Mouse (Mus musculus) urinary bladder, postnatal 4 days (tissue): ENCODE results near the gene Ccdc96.

Experiments
- DNase-seq, 2 experiments: peaks; one replicate each; pipeline ENCODE4 v3.0.0; 2021 to 2022; ENCODE audit warnings: low spot score in 2 of 2

Gene Ccdc96

DNA sequence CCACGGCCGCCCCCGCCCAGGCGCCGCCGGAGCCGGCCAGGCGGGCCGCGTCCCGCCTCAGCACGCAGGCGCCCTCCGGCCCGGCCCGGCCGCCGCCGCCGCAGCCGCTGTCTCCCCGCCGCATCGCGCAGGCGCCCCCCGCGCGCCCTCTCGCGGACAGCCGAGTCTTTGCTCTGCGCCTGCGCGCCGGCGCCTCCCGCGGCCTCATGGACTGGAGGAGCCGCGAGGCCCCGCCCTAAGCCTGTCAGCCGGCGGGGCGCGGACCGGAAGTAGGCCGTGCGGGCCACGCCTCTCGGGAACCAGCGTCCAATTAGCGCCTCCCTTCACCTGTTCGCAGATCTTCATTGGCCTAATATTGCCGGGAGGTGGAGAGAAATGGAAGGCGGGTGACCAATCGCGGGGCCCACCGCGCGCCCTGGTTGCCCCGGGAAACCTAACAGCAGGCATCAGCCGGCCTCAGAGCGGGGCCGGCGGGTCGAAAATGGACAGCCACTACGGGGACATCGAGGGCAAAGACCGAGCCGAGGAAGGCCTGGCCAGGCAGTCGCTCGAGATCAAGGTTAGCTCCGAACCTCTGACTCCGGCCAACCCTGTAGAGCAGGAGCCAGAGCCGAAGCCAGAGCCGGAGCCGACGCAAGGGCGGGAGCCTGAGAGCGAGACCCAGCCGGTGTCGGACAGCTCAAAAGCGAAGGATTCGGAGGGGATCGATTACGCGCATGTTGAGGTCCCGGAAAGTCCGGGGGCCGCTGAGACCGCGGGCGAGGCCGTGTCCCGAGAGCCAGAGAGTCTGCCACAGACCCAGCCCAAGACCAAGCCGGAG lies at the start of gene Ccdc96, which contains the start of gene Tada2b:
Gene Ccdc96 (plus strand): TSS at position 418 of the 820 bp plus-strand sequence.
Gene Tada2b (minus strand): TSS at position 115 of the 820 bp plus-strand sequence.
- peak; percentile 96 to 99 for DNase-seq

DNA sequence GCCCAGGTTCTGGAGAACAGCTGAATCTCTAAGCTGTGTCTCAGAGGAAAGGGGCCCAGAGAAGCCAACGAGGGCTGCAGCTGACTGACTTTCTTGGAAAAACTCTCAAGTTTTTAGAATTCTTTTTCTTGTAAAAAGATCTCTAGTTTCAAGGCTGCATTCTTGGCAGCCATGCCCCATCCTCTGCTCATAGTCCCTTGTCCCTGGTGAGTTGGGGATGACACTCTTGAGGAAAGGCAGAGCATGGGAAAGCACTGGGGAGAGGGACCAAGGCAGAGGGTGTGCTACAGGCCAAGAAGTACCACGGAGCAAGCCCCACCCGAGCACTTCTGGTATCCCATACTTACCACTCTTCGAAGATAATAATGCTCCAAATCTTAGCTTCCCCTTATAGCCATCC lies 47.5 kb upstream of the Ccdc96 start:
- no peak for DNase-seq

DNA sequence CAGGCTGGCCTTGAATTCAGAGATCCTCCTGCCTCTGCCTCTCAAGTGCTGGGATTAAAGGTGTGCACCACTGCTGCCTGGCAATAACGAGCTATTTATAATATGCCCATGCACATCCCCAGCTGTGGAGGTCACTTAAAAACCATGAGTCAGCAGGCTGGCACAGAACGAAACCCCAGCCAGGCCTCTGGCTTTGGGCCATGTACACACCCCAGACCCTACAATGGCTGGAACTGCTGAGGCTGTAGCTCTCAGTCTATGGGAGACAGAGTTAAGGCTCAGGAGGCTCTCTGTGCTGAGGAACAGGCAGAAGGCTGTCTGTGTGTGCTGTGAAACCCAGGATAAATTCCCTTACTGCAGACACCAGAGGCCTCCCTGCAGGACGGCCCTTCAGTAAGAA lies 43.6 kb upstream of the Ccdc96 start:
- DNase-seq = no peak

DNA sequence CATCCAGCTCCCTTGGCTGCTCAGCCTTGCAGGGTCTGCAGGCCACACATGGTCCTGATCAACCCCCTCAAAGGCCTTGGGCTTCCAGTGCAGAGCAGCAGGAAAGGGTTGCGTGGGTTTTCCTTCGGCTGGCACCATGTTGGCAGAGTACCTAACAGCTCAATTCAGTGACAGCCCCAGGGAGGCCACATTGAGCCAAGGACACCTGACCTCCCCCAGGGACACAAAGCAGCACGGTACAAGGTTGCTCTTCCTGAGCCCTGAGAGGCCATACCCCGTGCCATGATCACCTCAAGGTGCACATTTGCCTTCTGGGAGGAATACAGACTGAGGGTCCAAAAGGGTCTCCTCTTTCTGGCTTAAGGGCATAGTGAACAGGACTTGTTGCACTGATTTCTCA lies 39.8 kb upstream of the Ccdc96 start:
- DNase-seq = no peak

DNA sequence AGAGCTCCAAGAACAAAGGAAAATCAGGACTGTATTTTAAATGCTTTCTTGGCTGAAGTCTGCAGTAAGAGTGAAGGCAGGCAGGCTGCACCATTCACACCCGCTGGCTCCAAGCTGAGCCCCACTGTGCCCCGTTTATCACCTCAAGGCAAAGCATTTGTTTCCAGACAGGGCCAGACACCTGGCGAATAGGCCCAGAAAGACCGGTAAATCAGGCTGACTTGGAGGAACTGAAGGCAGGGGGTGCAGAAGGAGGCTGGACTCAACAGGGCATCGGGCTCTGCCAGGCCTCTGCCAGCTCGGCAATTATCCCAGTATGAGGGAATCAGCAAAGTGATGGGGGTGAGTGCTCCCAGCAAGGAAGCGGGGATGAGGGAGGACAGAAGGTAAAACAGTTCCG lies 39.4 kb upstream of the Ccdc96 start:
- peak in 1 of 2 experiments; percentile 61 for DNase-seq

DNA sequence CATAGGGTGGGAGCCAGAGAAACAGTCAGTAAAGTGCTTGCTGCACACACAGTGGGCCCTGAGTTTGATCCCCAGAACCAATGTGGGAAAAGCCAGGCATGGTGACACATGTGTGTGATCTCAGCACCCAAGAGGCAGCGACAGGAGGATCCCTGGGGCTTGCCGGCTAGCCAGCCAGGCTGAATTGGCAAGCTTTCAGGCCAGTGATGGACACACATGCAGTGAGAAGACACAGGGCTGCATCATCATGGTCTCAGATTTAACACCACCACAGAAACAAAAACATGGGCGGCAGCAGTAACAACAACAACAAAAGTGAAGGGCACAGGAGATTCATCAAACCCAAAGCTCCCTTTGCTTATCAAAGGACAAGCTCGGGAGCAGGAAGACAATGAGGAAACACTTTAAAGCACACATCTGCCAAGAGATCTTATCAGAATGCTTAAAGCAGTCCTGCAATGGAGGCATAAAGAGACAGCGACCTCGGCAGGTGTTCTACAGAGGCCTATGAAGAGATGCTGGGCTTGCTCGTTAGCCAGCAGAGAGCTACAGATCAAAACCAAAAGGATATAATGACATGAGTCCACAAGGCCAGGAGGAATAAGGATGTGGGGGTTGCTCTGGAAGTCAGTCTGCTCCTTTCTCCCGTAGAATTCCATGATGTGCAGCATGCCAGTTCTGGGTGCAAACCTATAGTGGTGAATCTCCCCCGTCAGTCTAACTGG lies 38.1 kb upstream of the Ccdc96 start:
- DNase-seq = no peak

DNA sequence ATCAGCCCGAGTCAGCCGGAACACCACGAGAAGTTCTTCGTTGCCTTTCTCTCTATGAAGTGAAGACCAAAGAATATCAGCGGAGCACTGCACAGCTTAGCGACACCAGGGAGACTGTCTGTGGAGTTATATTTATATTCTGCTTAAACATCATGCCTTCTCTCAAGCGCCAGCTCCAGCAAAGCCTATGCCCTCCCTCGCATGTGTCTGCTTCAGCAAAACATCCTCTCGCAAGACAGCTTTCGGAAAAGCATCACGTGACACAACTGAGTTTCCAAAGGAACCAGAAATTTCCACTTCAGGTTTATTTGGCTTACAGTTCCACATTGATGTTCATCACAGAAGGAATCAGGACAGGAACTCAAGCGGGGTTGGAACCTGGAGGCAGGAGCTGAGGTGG lies 36.5 kb upstream of the Ccdc96 start:
- no peak for DNase-seq

DNA sequence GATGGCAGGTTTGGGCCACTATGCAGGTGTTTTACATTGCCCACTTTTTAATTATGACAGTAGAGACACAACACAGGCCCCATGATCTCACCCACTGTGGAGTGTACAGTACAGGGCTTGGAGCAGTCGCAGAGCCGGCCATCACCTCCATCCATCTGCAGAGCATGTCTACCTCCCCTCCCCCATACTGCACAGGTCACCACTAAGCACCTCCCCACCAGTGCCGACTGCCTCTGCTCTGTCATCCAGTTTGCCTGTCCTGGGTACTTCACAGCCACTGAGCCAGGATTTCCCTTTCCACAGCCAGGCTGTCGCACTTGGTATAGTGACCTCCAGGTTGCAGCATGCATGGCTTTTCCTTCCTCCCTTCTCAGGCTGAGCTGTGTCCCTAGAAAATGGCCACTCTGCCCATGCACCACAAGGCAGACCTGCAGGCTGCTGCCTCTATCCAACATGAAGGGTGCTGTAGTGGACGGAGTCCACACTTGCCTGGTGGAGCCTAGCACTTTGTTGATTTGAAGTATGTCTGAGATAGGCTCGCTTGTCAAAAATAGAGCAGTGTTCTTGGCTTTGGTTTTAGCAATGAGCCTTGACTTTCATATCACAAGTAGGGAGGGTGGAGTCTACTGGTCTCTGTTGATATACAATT lies 34.6 kb upstream of the Ccdc96 start:
- DNase-seq = no peak

DNA sequence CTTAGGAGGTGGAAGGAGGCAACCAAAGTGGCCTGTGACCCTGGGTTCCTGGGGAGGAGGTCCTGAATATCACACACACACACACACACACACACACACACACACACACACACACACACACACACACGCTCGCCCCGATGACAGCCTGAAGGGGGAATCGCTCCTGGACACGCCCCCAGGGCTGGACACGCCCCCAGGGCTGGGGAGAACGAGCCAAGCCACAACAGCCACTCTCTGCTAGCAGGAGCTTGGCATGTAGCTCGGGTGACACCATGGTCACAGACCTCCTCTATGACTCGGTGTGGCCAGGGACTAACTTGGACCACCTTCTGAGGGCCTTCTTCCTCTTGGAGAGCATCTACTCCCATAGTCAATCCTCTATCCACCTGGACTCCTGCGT lies 33.3 kb upstream of the Ccdc96 start:
- no peak for DNase-seq

DNA sequence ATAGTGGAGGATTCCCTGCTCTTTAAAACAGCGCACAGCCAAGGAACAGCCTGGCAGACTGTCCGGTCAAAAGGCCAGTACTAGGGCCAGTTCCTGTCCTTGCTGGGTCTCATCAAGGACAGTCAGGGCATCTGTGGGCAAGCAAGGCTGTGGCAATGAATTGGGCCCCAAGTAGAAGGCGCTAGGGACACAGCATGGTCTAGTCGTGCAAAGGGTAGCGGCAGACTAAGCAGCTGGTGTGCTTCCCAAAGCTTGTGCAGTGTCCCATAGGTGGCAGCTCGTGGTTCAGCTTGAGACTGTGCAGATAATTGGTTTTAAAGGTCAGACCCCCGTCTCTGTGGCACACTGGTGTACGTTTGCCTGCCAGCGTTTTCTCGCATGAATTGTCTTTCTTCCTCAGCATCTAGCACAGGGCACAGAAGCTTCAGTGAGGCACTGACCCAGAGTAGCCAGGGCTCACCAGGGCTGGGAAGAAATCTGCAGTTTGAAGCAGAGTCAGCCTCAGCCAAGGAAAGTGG lies 32.5 kb upstream of the Ccdc96 start:
- no peak for DNase-seq

DNA sequence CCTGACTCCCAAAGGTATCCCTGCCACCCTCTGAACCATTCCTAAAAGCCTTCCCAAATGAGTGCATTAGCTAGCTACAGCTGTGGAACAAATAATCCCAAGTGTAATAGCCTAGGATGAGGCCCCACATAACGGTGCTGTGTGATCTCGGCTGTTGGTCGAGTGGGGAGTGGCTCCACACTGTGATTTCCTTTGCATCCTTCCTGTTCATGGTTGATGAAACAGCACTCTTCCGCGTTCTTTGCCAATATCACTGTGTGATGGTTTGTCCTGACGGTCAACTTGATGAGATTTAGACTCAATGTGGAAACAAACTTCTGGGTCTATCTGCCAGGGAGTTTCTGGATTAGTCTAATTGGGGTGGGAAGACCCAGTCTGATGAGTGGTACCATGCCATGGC lies 31.6 kb upstream of the Ccdc96 start:
- no peak for DNase-seq

DNA sequence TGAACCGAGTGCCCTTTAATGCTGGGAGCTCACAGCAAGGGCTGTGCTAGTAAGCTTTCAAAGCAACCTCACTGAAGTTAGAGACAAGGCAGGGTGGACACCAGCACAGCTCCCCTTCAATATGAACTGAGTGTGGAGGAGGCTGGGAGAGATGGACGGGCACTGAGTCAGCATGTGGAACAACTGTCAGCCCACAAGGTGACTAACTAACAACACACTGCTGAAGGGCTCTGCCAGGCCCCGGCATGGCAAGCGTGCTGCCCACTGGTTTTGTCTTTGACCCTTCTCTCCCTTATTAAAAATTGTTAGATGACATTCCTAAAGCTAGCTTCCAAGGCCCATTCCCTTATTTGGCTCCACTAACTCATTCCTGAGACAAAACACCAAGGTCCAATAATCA lies 26.7 kb upstream of the Ccdc96 start:
- no peak for DNase-seq

DNA sequence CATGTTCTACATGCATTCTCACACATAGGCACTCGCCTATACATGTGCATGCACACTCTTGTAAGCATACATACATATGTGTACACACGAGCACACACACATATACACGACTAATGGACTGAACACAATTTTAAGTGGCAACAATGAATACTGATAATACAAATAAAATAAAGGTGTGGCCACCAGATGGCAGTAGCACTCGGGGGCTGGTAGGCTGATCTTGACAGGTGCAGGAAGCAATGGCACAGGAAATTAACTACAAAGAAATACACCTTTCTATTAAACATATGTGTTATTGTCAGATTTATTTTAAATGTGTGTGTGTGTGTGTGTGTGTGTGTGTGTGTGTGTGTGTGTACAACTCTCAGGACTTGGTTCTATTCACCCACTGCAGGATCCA lies 25.5 kb upstream of the Ccdc96 start:
- no peak for DNase-seq

DNA sequence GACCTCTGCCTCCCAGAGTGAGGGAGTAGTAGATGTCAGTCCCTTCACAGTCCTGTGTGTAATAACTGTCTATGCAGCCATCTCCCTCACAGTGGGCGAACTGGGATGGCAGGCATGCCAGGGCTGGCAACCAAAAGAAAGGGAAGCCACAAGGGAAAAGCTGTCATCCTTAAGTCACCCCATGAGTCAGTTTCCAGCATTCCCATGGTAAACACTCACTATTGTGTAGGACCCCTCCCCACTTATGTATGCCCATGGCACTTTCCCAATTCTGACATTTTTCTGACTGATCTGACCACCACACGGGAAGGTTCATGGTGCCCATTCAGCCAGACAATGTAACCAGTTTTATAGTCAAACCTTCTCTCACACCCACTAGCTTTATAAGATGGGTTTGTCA lies 23.7 kb upstream of the Ccdc96 start:
- DNase-seq = no peak

DNA sequence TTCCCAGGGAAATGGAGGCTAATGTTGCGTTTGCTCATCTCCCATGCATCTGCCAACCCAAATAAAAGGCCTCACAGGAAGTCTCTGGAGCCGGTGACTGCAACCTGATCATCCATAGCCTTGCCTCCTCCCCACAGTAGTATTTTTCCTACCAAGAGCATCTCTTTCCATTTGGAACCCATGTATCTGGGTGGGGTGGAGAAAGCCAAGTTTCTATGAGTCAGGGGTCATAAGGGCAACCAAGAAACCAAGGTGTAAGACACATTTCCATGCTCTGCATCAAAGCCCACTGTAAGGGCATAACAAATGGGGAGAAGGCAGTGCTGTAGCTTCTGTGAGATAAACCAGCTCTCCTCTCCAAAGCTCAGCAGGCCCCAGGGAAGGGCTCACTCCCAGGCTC lies 23.2 kb upstream of the Ccdc96 start:
- no peak for DNase-seq

DNA sequence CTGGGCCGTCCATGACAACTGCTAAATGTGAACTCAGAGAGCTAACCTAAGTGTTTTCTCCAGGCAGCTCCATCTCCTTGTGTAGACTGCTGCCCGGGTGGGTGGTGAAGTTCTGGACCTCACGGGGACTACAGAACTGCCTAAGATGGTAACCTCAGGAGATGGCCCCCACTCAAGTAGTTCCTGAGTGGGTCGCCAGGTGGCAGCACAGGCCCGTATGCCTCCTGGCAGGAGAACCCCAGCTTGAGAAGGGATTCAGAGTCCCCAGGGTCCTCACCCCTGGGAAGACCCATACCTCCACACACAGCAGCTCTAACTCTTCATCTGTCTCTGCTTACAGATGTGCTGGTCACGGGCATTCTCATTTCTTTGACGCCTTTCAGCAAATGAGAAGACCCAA lies 21.6 kb upstream of the Ccdc96 start:
- DNase-seq = peak; percentile 55 to 81

DNA sequence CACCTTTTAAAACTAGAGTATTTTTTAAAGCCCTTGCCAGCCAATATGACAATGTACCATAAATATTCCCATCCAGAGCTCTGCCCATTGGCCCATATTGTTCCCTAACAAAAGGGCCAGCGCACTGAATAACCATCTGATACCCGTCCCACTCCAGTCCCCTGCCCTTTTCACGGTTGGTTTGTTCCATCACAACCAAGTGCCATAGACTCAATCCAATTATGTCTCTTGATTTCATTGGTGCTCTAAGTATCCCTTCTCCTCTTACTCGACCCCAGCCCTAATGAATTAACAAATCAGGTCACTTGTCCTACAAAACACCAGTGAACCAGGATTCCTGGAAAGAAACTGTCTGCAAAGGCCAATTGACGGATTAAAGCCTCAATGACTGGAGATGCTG lies 21.0 kb upstream of the Ccdc96 start:
- no peak for DNase-seq

DNA sequence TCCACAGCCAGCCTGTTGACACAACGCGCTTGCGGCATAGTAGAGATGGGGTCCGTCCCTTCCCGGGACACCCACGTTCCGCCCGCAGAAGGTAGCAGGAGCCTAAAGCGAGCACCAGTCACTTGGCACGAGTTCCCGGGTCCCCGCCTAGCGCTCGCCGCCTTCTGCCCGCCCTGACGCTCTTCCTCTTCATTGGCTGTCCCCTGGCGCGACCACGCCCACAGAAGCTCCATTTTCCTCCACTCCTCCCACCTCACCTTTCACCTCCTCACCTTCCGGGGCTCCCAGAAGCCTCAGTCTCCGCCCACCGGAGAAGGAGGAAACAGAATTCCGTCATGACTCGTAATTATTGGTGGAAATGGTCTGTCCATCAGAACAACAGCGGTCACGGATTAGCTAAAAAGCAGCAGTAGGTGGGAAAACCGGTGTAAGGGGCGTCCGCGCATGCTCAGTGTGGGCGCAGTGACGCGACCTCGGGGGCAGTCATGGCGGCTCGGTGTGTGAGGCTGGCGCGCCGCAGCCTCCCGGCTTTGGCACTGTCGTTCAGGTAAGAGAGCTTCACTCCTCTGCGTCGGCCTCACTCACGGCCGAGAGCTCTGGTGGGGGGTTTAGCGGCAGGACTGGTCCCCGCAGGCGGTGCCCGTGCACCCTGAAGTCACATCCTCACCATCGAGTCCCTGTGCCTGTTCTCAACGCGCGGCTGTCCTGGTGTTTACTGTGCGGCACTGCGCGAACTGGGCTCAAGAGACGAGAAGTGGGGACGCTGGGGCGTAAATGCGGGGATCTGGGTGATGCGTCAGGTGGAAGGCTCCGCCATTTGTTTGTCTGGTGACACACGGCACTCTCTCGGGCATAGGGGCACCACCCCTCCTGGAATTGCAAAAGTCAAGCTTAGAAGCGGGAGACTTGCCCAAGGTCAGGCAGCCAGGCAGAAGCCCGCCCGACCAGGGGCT lies 19.4 kb upstream of the Ccdc96 start, which contains the start of gene Grpel1:
Gene Grpel1 (plus strand): TSS at position 290 of the 953 bp plus-strand sequence.
- DNase-seq = peak; percentile 96 to 98

DNA sequence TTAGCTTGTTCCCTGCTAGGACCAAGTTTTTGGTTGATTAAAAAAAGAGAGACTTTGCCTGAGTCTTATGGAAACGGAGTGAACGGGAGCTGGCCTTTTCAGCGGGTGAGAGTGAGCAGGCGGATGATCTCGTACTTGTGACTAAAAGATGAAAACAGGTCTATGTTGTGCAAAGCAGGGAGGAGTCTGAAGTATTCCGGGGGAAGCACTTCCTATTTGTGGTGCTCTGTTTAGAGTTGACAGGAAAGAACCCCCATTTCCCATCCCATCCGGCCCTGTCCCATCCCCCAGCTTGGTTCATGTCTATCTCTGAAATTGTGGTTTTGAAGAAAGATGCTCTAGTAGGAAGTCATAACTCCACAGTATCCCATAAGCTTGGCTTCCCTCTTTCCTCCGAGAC lies 18.5 kb upstream of the Ccdc96 start:
- DNase-seq = no peak

DNA sequence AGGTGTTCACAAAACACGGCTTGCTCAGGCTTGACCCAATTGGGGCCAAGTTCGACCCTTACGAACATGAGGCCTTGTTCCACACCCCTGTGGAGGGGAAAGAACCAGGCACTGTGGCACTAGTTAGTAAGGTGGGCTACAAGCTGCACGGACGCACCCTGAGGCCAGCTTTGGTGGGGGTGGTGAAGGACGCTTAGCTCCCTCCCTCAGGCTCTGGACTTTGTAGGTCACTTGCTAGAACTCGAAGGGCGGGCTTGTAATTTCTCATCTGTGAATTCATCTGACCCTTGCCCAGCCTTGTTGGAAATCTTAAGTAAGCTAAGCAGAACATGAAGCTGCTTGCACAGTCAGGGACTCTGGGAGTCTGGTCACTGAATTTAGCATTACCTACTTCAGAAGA lies 13.2 kb upstream of the Ccdc96 start:
- no peak for DNase-seq
